Mouse (Mus musculus) midbrain, embryonic 13.5 days (tissue): ENCODE data around the gene Tecta. TPM values are rescaled to one million over a fixed set of nuclear protein-coding genes. Genes with fewer than 3 reads are reported as not detected.

Experiments used
- ATAC-seq: fragments of 200-750 bp; cut with Nextera tagmentation; 2 replicates; pipeline ENCODE4 v1.8.0; 2017; ENCODE audit warnings: mild to moderate bottlenecking, moderate TSS enrichment, moderate library complexity
- H3K27ac ChIP-seq: fragments of 300-500 bp; sonication (generic); 2 replicates; pipeline ENCODE4 v1.5.1; 2015; ENCODE audit warnings: inconsistent platforms, mild to moderate bottlenecking, moderate library complexity
- H3K27me3 ChIP-seq: fragments of 300-500 bp; sonication (generic); 2 replicates; pipeline ENCODE4 v1.6.1; 2015; ENCODE audit warnings: mild to moderate bottlenecking, inconsistent platforms
- H3K36me3 ChIP-seq: fragments of 300-500 bp; sonication (generic); 2 replicates; pipeline ENCODE4 v1.6.1; 2015; ENCODE audit warnings: mild to moderate bottlenecking, inconsistent platforms
- H3K4me1 ChIP-seq: fragments of 300-500 bp; sonication (generic); replicated peaks from 2 replicates; pipeline ENCODE4 v1.6.1; 2015; ENCODE audit warnings: inconsistent platforms
- H3K4me2 ChIP-seq: fragments of 300-500 bp; sonication (generic); replicated peaks from 2 replicates; pipeline ENCODE4 v1.6.1; 2015; ENCODE audit warnings: moderate library complexity, mild to moderate bottlenecking, inconsistent platforms
- H3K4me3 ChIP-seq: fragments of 300-500 bp; sonication (generic); replicated peaks from 2 replicates; pipeline ENCODE4 v1.5.1; 2015; ENCODE audit warnings: mild to moderate bottlenecking, inconsistent platforms
- H3K9ac ChIP-seq: fragments of 300-500 bp; sonication (generic); replicated peaks from 2 replicates; pipeline ENCODE4 v1.6.1; 2015; ENCODE audit warnings: mild to moderate bottlenecking, inconsistent platforms
- H3K9me3 ChIP-seq: fragments of 300-500 bp; sonication (generic); 2 replicates; pipeline ENCODE4 v1.6.1; 2016; ENCODE audit warnings: mild to moderate bottlenecking, inconsistent platforms
- WGBS: fragments of 180-500 bp; shearing (Covaris S2); methylation state at CpG from one replicate; pipeline ENCODE4 v1.1.7; 2015; 5-methylcytosine and 5-hydroxymethylcytosine counted together
- polyA plus RNA-seq: library from polyadenylated mRNA; unstranded; fragments of >200 nt; fragmentation: Nextera tagmentation; extraction: Ambion mirVana; gene quantifications from 2 replicates; pipeline ENCODE4 v1.2.1, GENCODE M21; 2015

Gene Tecta
- polyA plus RNA-seq, 1 experiment from 2014 or later = 0.27 TPM

- no peaks in the 10 kb centered on the region for H3K9me3 ChIP-seq
- no peak overlapping the region for H3K4me2 ChIP-seq
- H3K27ac ChIP-seq = no peak overlapping the region
- no peaks in the 10 kb centered on the region for H3K27me3 ChIP-seq
- peaks cover 37% of the 10 kb centered on the region for H3K36me3 ChIP-seq
- no peak for ATAC-seq
- H3K9ac ChIP-seq = no peak overlapping the region
- H3K4me1 ChIP-seq = peaks cover 21% of the 10 kb centered on the region
- 87% methylated on average over 12 of the region's 12 CpGs for WGBS
- H3K4me3 ChIP-seq = no peak overlapping the region
Measured at GRCm38 (mm10) chr9:42417352-42417952, 17.7 kb upstream of the Tecta start.

DNA sequence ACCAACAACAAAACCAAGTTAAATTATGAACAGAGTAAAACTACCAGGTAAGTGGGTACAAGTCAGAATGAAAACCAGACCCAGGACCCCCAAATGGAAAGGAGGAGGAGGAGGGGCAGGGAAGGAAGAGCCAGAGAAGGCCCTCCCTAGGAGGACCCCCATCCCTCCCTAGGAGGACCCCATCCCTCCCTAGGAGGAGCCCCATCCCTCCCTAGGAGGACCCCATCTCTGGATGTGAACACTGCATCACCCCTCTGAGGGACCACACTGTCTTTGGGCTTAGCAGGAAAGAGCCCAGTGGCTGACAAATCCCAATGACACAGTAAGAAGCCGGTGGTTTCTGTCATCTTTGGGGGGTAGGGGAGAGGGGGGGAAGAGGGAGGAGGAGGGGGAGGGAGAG lies 15.5 kb upstream of the Tecta start:
- Histone ChIP-seq H3K36me3 (peaks cover 26% of the 10 kb centered on the region; the same call in 1 of the 2 replicates), H3K4me3 (no peak overlapping the region), H3K9ac (no peak overlapping the region), H3K27me3 (no peaks in the 10 kb centered on the region), H3K4me1 (peaks cover 21% of the 10 kb centered on the region), H3K4me2 (no peak overlapping the region), H3K27ac (no peak overlapping the region), H3K9me3 (no peaks in the 10 kb centered on the region)
- 4% methylated on average over 1 of the region's 1 CpGs for WGBS
- peak; percentile 67; the same call in 1 of the 2 replicates for ATAC-seq

DNA sequence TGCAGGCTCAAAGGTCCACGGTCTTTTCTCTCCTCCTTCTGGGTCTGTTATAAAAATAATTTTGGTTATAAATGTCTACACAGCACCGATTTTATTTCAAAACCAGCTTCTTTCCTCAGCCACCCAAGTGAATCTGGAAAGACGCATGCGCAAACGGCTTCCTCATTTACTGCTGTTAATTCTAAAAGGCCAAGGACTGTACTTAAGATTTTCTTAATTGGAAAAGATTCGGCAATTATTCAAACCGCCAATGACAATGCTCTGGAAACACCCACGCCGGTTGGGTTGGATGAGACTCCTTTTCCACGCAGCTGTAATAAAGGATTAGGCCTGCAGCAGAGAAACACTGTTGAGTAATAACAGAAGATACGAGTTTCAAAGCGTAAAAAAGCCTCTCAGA lies 13.6 kb upstream of the Tecta start:
- WGBS = 62% methylated on average over 12 of the region's 12 CpGs
- H3K9ac ChIP-seq = no peak overlapping the region
- H3K4me2 ChIP-seq = no peak overlapping the region
- no peak overlapping the region for H3K27ac ChIP-seq
- H3K36me3 ChIP-seq = peaks cover 26% of the 10 kb centered on the region; the same call in 1 of the 2 replicates
- H3K9me3 ChIP-seq = no peaks in the 10 kb centered on the region
- H3K4me3 ChIP-seq = no peak overlapping the region
- no peaks in the 10 kb centered on the region for H3K27me3 ChIP-seq
- peaks cover 21% of the 10 kb centered on the region for H3K4me1 ChIP-seq
- no peak for ATAC-seq

GRCm38 (mm10) chr9:42411296-42411695 lies 11.6 kb upstream of the Tecta start:
- H3K9me3 ChIP-seq = no peaks in the 10 kb centered on the region
- WGBS = 93% methylated on average over 6 of the region's 6 CpGs
- no peak for ATAC-seq

DNA sequence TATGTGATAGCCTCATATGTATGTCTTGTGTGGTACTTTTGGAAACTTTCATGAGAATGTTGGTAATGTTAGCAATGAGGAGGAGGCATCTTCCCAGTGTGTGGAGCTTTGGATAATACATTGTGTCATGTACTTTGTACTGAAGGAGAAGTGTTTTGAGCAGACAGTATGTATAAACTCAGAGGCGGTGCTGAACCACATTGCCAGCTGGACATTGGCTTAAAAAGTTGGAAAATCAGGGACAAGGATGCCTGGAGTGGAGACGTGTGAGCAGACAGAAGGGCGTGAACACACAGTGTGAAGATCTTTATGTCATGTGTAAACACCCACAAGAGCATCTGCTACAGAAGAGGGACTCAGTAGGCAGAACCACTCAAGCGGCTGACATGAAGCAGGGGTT lies 6.0 kb upstream of the Tecta start:
- Histone ChIP-seq H3K4me2 (no peak overlapping the region), H3K27ac (no peak overlapping the region), H3K27me3 (no peaks in the 10 kb centered on the region), H3K9me3 (no peaks in the 10 kb centered on the region), H3K36me3 (no peaks in the 10 kb centered on the region), H3K9ac (no peak overlapping the region), H3K4me1 (no peaks in the 10 kb centered on the region), H3K4me3 (no peak overlapping the region)
- ATAC-seq = no peak
- 89% methylated on average over 4 of the region's 4 CpGs for WGBS

More at GRCm38 (mm10) chr9:42411296-42411695, 11.6 kb upstream of the Tecta start:
- Histone ChIP-seq H3K4me3 (no peak overlapping the region), H3K9ac (no peak overlapping the region), H3K4me1 (peaks cover 21% of the 10 kb centered on the region), H3K27ac (no peak overlapping the region), H3K4me2 (no peak overlapping the region), H3K27me3 (no peaks in the 10 kb centered on the region), H3K36me3 (peaks cover 14% of the 10 kb centered on the region; the same call in 1 of the 2 replicates)

DNA sequence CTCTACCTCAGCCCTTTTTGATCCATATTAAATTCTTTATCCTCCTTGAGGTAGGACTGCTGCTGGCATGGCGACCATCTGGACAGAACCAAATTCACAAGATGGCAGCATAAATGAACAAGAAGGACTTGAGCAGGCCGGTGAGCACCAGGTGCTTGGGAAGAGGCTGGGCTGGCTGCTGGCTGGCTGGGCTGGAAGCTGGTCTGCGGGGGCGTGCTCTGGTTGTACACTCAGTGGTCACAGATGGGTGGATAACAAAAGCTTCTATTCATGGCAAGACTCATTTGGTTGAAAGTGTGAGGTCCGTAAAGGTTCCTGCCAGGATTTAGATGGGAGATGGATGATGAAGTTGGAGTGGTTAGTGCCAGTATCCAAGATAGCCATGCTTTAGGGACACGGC lies 1.8 kb upstream of the Tecta start:
- Histone ChIP-seq H3K4me2 (no peak overlapping the region), H3K9me3 (no peaks in the 10 kb centered on the region), H3K4me3 (no peak overlapping the region), H3K9ac (no peak overlapping the region), H3K36me3 (no peaks in the 10 kb centered on the region), H3K27ac (no peak overlapping the region), H3K27me3 (no peaks in the 10 kb centered on the region), H3K4me1 (peaks cover 7% of the 10 kb centered on the region; the same call in 1 of the 2 replicates)
- WGBS = 67% methylated on average over 6 of the region's 6 CpGs
- no peak for ATAC-seq

GRCm38 (mm10) chr9:42396141-42396540 lies 3.6 kb downstream of the Tecta start:
- ATAC-seq = no peak
- no peak overlapping the region for H3K9ac ChIP-seq
- no peaks in the 10 kb centered on the region for H3K36me3 ChIP-seq
- H3K27me3 ChIP-seq = no peaks in the 10 kb centered on the region
- peaks cover 9% of the 10 kb centered on the region; the same call in 1 of the 2 replicates for H3K4me1 ChIP-seq
- no peak overlapping the region for H3K4me3 ChIP-seq
- 72% methylated on average over 2 of the region's 2 CpGs for WGBS
- H3K4me2 ChIP-seq = no peak overlapping the region
- H3K27ac ChIP-seq = no peak overlapping the region
- no peaks in the 10 kb centered on the region for H3K9me3 ChIP-seq

GRCm38 (mm10) chr9:42394903-42395302 lies 4.8 kb downstream of the Tecta start:
- no peak overlapping the region for H3K9ac ChIP-seq
- no peaks in the 10 kb centered on the region for H3K36me3 ChIP-seq
- H3K4me2 ChIP-seq = no peak overlapping the region
- no peak for ATAC-seq
- no peaks in the 10 kb centered on the region for H3K27me3 ChIP-seq
- no peak overlapping the region for H3K27ac ChIP-seq
- 84% methylated on average over 6 of the region's 6 CpGs for WGBS
- H3K9me3 ChIP-seq = no peaks in the 10 kb centered on the region
- no peak overlapping the region for H3K4me3 ChIP-seq
- H3K4me1 ChIP-seq = peaks cover 9% of the 10 kb centered on the region; the same call in 1 of the 2 replicates

GRCm38 (mm10) chr9:42394321-42394720 lies 5.4 kb downstream of the Tecta start:
- no peak overlapping the region for H3K4me2 ChIP-seq
- H3K4me3 ChIP-seq = no peak overlapping the region
- H3K4me1 ChIP-seq = peaks cover 7% of the 10 kb centered on the region; the same call in 1 of the 2 replicates
- no peaks in the 10 kb centered on the region for H3K27me3 ChIP-seq
- H3K9ac ChIP-seq = no peak overlapping the region
- no peak overlapping the region for H3K27ac ChIP-seq
- no peaks in the 10 kb centered on the region for H3K36me3 ChIP-seq
- no peak for ATAC-seq
- 82% methylated on average over 8 of the region's 8 CpGs for WGBS
- H3K9me3 ChIP-seq = no peaks in the 10 kb centered on the region

DNA sequence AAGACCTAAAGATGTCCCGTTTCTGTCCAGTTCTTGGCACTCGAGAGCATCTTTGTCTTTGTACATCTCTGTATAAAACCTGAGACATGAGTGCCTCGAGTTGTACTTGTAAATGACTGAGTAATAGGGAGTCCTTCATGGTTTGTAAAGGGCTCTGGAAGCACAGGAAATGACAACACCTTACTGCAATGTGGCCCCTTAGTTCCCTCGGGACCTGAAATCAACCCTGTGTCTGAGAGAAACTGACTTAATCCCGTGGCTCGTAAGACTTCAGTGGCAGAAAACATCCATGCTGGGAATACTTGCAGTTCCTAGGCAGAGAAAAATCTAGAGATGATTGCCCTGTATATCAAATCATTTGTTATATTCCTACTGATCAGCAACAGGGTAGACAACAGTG lies 6.8 kb downstream of the Tecta start:
- 0 out of 2 replicates have a peak, but pooled peaks cover 2% of the 10 kb centered on the region for H3K4me1 ChIP-seq
- H3K27me3 ChIP-seq = no peaks in the 10 kb centered on the region
- no peak overlapping the region for H3K4me3 ChIP-seq
- no peak overlapping the region for H3K9ac ChIP-seq
- ATAC-seq = no peak
- no peaks in the 10 kb centered on the region for H3K9me3 ChIP-seq
- H3K27ac ChIP-seq = no peak overlapping the region
- WGBS = 68% methylated on average over 6 of the region's 6 CpGs
- H3K36me3 ChIP-seq = no peaks in the 10 kb centered on the region
- H3K4me2 ChIP-seq = no peak overlapping the region

- ATAC-seq = no peak
- 0 out of 2 replicates have a peak, but pooled peaks cover 2% of the 10 kb centered on the region for H3K4me1 ChIP-seq
- H3K4me2 ChIP-seq = no peak overlapping the region
- H3K4me3 ChIP-seq = no peak overlapping the region
- 57% methylated on average over 4 of the region's 4 CpGs for WGBS
- no peak overlapping the region for H3K9ac ChIP-seq
- no peak overlapping the region for H3K27ac ChIP-seq
- no peaks in the 10 kb centered on the region for H3K27me3 ChIP-seq
- no peaks in the 10 kb centered on the region for H3K9me3 ChIP-seq
- H3K36me3 ChIP-seq = no peaks in the 10 kb centered on the region
Measured at GRCm38 (mm10) chr9:42388490-42388889, 11.2 kb downstream of the Tecta start.

GRCm38 (mm10) chr9:42387038-42387437 lies 12.7 kb downstream of the Tecta start:
- no peak for ATAC-seq
- no peak overlapping the region for H3K4me3 ChIP-seq
- H3K36me3 ChIP-seq = no peaks in the 10 kb centered on the region
- WGBS = 77% methylated on average over 8 of the region's 8 CpGs
- H3K27ac ChIP-seq = no peak overlapping the region
- H3K27me3 ChIP-seq = no peaks in the 10 kb centered on the region
- H3K4me2 ChIP-seq = no peak overlapping the region
- no peaks in the 10 kb centered on the region for H3K9me3 ChIP-seq
- peaks cover 13% of the 10 kb centered on the region for H3K4me1 ChIP-seq
- H3K9ac ChIP-seq = no peak overlapping the region

DNA sequence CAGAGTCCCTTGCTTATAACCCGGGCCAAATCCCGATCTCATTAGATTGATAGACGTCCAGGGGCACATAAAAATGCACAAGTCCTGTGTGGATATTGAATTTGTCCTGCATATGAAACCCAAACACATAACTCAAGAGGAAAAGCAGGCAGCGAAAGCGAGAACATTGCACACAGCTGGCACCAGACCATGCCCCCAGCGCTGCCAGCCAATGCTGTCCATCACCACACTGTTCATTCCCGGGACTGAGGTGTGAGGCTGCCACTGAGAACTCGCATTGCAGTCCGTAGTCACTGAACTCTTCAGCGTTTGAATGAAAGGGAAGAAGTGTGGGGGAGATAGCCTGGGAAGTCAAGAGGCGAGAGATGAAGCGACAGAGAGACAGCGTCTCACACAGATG lies 14.1 kb downstream of the Tecta start:
- ATAC-seq = no peak

More for the DNA sequence above, 14.1 kb downstream of the Tecta start:
- H3K27ac ChIP-seq = no peak overlapping the region
- no peaks in the 10 kb centered on the region for H3K36me3 ChIP-seq
- H3K4me1 ChIP-seq = peaks cover 14% of the 10 kb centered on the region
- no peak overlapping the region for H3K9ac ChIP-seq
- H3K4me3 ChIP-seq = no peak overlapping the region
- H3K9me3 ChIP-seq = no peaks in the 10 kb centered on the region
- 83% methylated on average over 13 of the region's 13 CpGs for WGBS
- no peaks in the 10 kb centered on the region for H3K27me3 ChIP-seq
- H3K4me2 ChIP-seq = no peak overlapping the region
